ENCODE assay signal across 9 mouse cellular contexts in the genomic region with DNA sequence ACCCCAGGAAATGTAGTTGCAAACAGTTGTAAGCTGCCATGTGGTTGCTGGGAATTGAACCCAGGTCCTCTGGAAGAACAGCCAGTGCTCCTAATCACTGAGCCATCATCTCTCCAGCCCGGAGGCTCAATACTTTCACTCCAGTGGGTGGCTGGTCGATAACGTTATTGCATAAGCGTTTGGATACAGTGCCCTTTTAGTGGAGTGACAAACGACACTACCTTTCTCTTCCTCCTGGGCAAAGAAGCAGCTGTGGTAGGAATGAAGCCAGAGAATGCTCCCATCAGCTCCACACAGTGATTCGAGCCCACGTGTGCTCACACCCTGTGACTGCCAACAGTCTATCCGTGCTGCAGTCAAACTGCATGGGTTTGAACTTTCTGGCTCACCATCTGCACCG. TPM values are rescaled to one million over a fixed set of nuclear protein-coding genes. Genes with fewer than 3 reads are reported as not detected.
DNase-seq lines count a peak whose midpoint lies in the region; ATAC-seq and TF ChIP-seq lines count a peak whose summit lies in the region.
"Had no signal": no experiment of that assay in that cellular context is flagged by ENCODE, and none has a peak within 500 bp of the region (broad histone marks: within the 10 kb centered on the region; RNA-seq: fewer than 3 reads in every experiment).

No protein-coding gene starts in this region.

- peaks cover 4% of the 10 kb centered on the region; the same call in 1 of the 2 replicates for H3K4me1 ChIP-seq in cerebellum, adult 2 months (ENCODE audit: control insufficient read depth, insufficient read depth, low read length)
- H3K4me1 ChIP-seq in neural tube, embryonic 11.5 days (ENCODE audit: control insufficient read depth, insufficient read depth, low read length), result peaks cover 16% of the 10 kb centered on the region; the same call in 1 of the 2 replicates
- H3K4me1 ChIP-seq in liver, embryonic 13.5 days (replicated peaks), result peaks cover 63% of the 10 kb centered on the region

- ATAC-seq in neural tube, embryonic 11.5 days (ENCODE audit: insufficient read depth, low FRiP score, low TSS enrichment), result no peak
- ATAC-seq in liver, embryonic 13.5 days (ENCODE audit: low read depth), result no peak

- H3K36me3 ChIP-seq in neural tube, embryonic 11.5 days (ENCODE audit: control insufficient read depth, insufficient read depth, low read length), result peaks cover 21% of the 10 kb centered on the region
- H3K36me3 ChIP-seq in liver, embryonic 13.5 days, result peaks cover 21% of the 10 kb centered on the region

- WGBS in cerebellum, adult 2 months, result 40% methylated on average over 9 of the region's 9 CpGs
- WGBS in neural tube, embryonic 11.5 days, result 78% methylated on average over 9 of the region's 9 CpGs
- WGBS in liver, embryonic 13.5 days (ENCODE audit: insufficient replicate concordance), result 50% methylated on average over 9 of the region's 9 CpGs

- no peak for TF ChIP-seq POLR2A in cerebellum, adult 2 months (IDR thresholded peaks at IDR 0.05; ENCODE audit: borderline replicate concordance, insufficient read depth, low read length)

- peak overlapping the region; percentile 90 for H3K4me3 ChIP-seq in cerebellum, adult 2 months (replicated peaks; ENCODE audit: insufficient read depth, low read depth, low read length)
- H3K4me3 ChIP-seq in neural tube, embryonic 11.5 days (ENCODE audit: low read depth, low read length), result peak overlapping the region; percentile 63
- peak overlapping the region; percentile 73 for H3K4me3 ChIP-seq in liver, embryonic 13.5 days (replicated peaks)

- no peak overlapping the region; the same call in 1 of the 2 replicates for H3K9ac ChIP-seq in neural tube, embryonic 11.5 days (ENCODE audit: low read length)
- H3K9ac ChIP-seq in liver, embryonic 13.5 days, result peak overlapping the region; percentile 76

- no peaks in the 10 kb centered on the region for H3K27me3 ChIP-seq in cerebellum, adult 2 months (ENCODE audit: control insufficient read depth, insufficient read depth, low read length)
- H3K27me3 ChIP-seq in neural tube, embryonic 11.5 days (ENCODE audit: control insufficient read depth, insufficient read depth, low read length), result no peaks in the 10 kb centered on the region
- peaks cover 13% of the 10 kb centered on the region for H3K27me3 ChIP-seq in liver, embryonic 13.5 days

- peak overlapping the region; percentile 88 for H3K4me2 ChIP-seq in neural tube, embryonic 11.5 days (ENCODE audit: low read depth)
- peak overlapping the region; percentile 89 for H3K4me2 ChIP-seq in liver, embryonic 13.5 days

- no peaks in the 10 kb centered on the region for H3K9me3 ChIP-seq in neural tube, embryonic 11.5 days (ENCODE audit: control insufficient read depth, low read length)
- no peaks in the 10 kb centered on the region for H3K9me3 ChIP-seq in liver, embryonic 13.5 days (replicated peaks)

- no peak for DNase-seq in cerebellum, adult 2 months
- no peak for DNase-seq in cerebellum, adult 11 months
- DNase-seq in neural tube, embryonic 11.5 days (ENCODE audit: low spot score), result no peak
- DNase-seq in neural tube, embryonic 10.5 days (ENCODE audit: extremely low spot score, low spot score), result no peak
- DNase-seq in liver, embryonic 13.5 days, result no peak
- no peak for DNase-seq in adipocyte (ENCODE audit: low spot score)
- no peak for DNase-seq in embryo, embryonic 10 days (ENCODE audit: low spot score)
- DNase-seq in right cerebral cortex, adult 18-20 months, result no peak
- DNase-seq: right cerebral cortex, postnatal 14 days had no signal

- TF ChIP-seq CTCF in cerebellum, adult 2 months (IDR thresholded peaks at IDR 0.05; ENCODE audit: borderline replicate concordance, insufficient read depth, low read depth, low read length), result no peak

- H3K27ac ChIP-seq in cerebellum, adult 2 months (ENCODE audit: insufficient read depth, low read length), result no peak overlapping the region
- no peak overlapping the region for H3K27ac ChIP-seq in neural tube, embryonic 11.5 days (ENCODE audit: low read depth, low read length)
- no peak overlapping the region for H3K27ac ChIP-seq in liver, embryonic 13.5 days

RNA-seq across cellular contexts. Expression of a gene that starts 1.1 kb away (rescaled TPM):
- polyA plus RNA-seq in cerebellum, adult 2 months (2012; rRNA removed), result 81.6 and 84.6 TPM in 2 replicates
- polyA plus RNA-seq in neural tube, embryonic 11.5 days (2014; fragmentation: Nextera tagmentation; extraction: Ambion mirVana), result 96.5 and 99.9 TPM in 2 replicates
- polyA plus RNA-seq in liver, embryonic 13.5 days (2015; fragmentation: Nextera tagmentation; extraction: Ambion mirVana), result 69.4 and 77.7 TPM in 2 replicates

RNA-seq across cellular contexts. Expression of a gene that starts 3.9 kb away (rescaled TPM):
- polyA plus RNA-seq in cerebellum, adult 2 months (2012; rRNA removed), result 99.5 and 109 TPM in 2 replicates
- polyA plus RNA-seq in neural tube, embryonic 11.5 days (2014; fragmentation: Nextera tagmentation; extraction: Ambion mirVana), result 0.94 and 1.4 TPM in 2 replicates
- 0.41 and 0.85 TPM in 2 replicates for polyA plus RNA-seq in liver, embryonic 13.5 days (2015; fragmentation: Nextera tagmentation; extraction: Ambion mirVana)

RNA-seq across cellular contexts. Expression of a gene that starts 7.9 kb away (rescaled TPM):
- polyA plus RNA-seq in cerebellum, adult 2 months (2012; rRNA removed), result 141 and 143 TPM in 2 replicates
- 2,636 and 2,694 TPM in 2 replicates for polyA plus RNA-seq in neural tube, embryonic 11.5 days (2014; fragmentation: Nextera tagmentation; extraction: Ambion mirVana)
- 645 and 664 TPM in 2 replicates for polyA plus RNA-seq in liver, embryonic 13.5 days (2015; fragmentation: Nextera tagmentation; extraction: Ambion mirVana)

RNA-seq across cellular contexts. Expression of a gene that starts 11.2 kb away (rescaled TPM):
- 11.8 TPM in 2 replicates for polyA plus RNA-seq in cerebellum, adult 2 months (2012; rRNA removed)
- 4.3 and 4.7 TPM in 2 replicates for polyA plus RNA-seq in neural tube, embryonic 11.5 days (2014; fragmentation: Nextera tagmentation; extraction: Ambion mirVana)
- polyA plus RNA-seq in liver, embryonic 13.5 days (2015; fragmentation: Nextera tagmentation; extraction: Ambion mirVana), result 0.07 TPM in 1 of 2 replicates, not detected in the other

RNA-seq across cellular contexts. Expression of a gene that starts 23.2 kb away (rescaled TPM):
- polyA plus RNA-seq in cerebellum, adult 2 months (2012; rRNA removed), result 0.19 and 0.29 TPM in 2 replicates
- polyA plus RNA-seq in neural tube, embryonic 11.5 days (2014; fragmentation: Nextera tagmentation; extraction: Ambion mirVana), result 0.09 and 0.14 TPM in 2 replicates
- polyA plus RNA-seq in liver, embryonic 13.5 days (2015; fragmentation: Nextera tagmentation; extraction: Ambion mirVana), result not detected in 2 replicates

Comparison
In these comparisons a context has a peak if more than half of its experiments do, and no peak if none do; other contexts are left out.
1. RNA of a gene that starts 3.9 kb away (polyA plus RNA-seq): 99.5 to 109 TPM in cerebellum, adult 2 months; 0.94 to 1.4 TPM in neural tube, embryonic 11.5 days and 0.41 to 0.85 TPM in liver, embryonic 13.5 days; every median in the first group is over 10 times any median in the second.
2. Peak in every context shown above with its lines, with median percentiles within 50 percentile points of each other: H3K4me3 ChIP-seq.